Mouse (Mus musculus) midbrain, embryonic 13.5 days (tissue): ENCODE measurements around the gene M6pr. TPM values are rescaled to one million over a fixed set of nuclear protein-coding genes. Genes with fewer than 3 reads are reported as not detected.

Experiments used
- ATAC-seq: fragments of 200-750 bp; cut with Nextera tagmentation; 2 replicates; pipeline ENCODE4 v1.8.0; 2017; ENCODE audit warnings: mild to moderate bottlenecking, moderate TSS enrichment, moderate library complexity
- H3K27ac ChIP-seq: fragments of 300-500 bp; sonication (generic); 2 replicates; pipeline ENCODE4 v1.5.1; 2015; ENCODE audit warnings: inconsistent platforms, mild to moderate bottlenecking, moderate library complexity
- H3K27me3 ChIP-seq: fragments of 300-500 bp; sonication (generic); 2 replicates; pipeline ENCODE4 v1.6.1; 2015; ENCODE audit warnings: mild to moderate bottlenecking, inconsistent platforms
- H3K36me3 ChIP-seq: fragments of 300-500 bp; sonication (generic); 2 replicates; pipeline ENCODE4 v1.6.1; 2015; ENCODE audit warnings: mild to moderate bottlenecking, inconsistent platforms
- H3K4me1 ChIP-seq: fragments of 300-500 bp; sonication (generic); replicated peaks from 2 replicates; pipeline ENCODE4 v1.6.1; 2015; ENCODE audit warnings: inconsistent platforms
- H3K4me2 ChIP-seq: fragments of 300-500 bp; sonication (generic); replicated peaks from 2 replicates; pipeline ENCODE4 v1.6.1; 2015; ENCODE audit warnings: moderate library complexity, mild to moderate bottlenecking, inconsistent platforms
- H3K4me3 ChIP-seq: fragments of 300-500 bp; sonication (generic); replicated peaks from 2 replicates; pipeline ENCODE4 v1.5.1; 2015; ENCODE audit warnings: mild to moderate bottlenecking, inconsistent platforms
- H3K9ac ChIP-seq: fragments of 300-500 bp; sonication (generic); replicated peaks from 2 replicates; pipeline ENCODE4 v1.6.1; 2015; ENCODE audit warnings: mild to moderate bottlenecking, inconsistent platforms
- H3K9me3 ChIP-seq: fragments of 300-500 bp; sonication (generic); 2 replicates; pipeline ENCODE4 v1.6.1; 2016; ENCODE audit warnings: mild to moderate bottlenecking, inconsistent platforms
- WGBS: fragments of 180-500 bp; shearing (Covaris S2); methylation state at CpG from one replicate; pipeline ENCODE4 v1.1.7; 2015; 5-methylcytosine and 5-hydroxymethylcytosine counted together
- polyA plus RNA-seq: library from polyadenylated mRNA; unstranded; fragments of >200 nt; fragmentation: Nextera tagmentation; extraction: Ambion mirVana; gene quantifications from 2 replicates; pipeline ENCODE4 v1.2.1, GENCODE M21; 2015

M6pr gene
- 61.6 and 64.2 TPM in 2 replicates for polyA plus RNA-seq

GRCm38 (mm10) chr6:122308505-122309393 is at the start of gene M6pr:
TSS of gene M6pr (plus strand) at chr6:122308720.
- WGBS, result under 1% methylated on average over 49 of the region's 49 CpGs
- H3K36me3 ChIP-seq, result peaks cover 12% of the 10 kb centered on the region
- peak within 1 kb of the TSS; percentile 63 for H3K4me3 ChIP-seq
- H3K9ac ChIP-seq, result peak within 1 kb of the TSS; percentile 78
- no peaks in the 10 kb centered on the region for H3K9me3 ChIP-seq
- peaks cover 20% of the 10 kb centered on the region for H3K4me1 ChIP-seq
- ATAC-seq, result peak; percentile 99
- no peaks in the 10 kb centered on the region for H3K27me3 ChIP-seq
- peak within 1 kb of the TSS; percentile 74 for H3K4me2 ChIP-seq
- peak within 1 kb of the TSS; percentile 48 for H3K27ac ChIP-seq

GRCm38 (mm10) chr6:122262543-122262942 is 46.0 kb upstream of the M6pr start:
- H3K9ac ChIP-seq, result no peak overlapping the region
- H3K4me2 ChIP-seq, result no peak overlapping the region
- no peaks in the 10 kb centered on the region for H3K4me1 ChIP-seq
- no peaks in the 10 kb centered on the region for H3K36me3 ChIP-seq
- no peaks in the 10 kb centered on the region for H3K9me3 ChIP-seq
- WGBS, result 95% methylated on average over 8 of the region's 8 CpGs
- H3K27ac ChIP-seq, result no peak overlapping the region
- no peak for ATAC-seq
- no peaks in the 10 kb centered on the region for H3K27me3 ChIP-seq
- no peak overlapping the region for H3K4me3 ChIP-seq

- 75% methylated on average over 3 of the region's 3 CpGs for WGBS
Measured at GRCm38 (mm10) chr6:122268561-122268960, 40.0 kb upstream of the M6pr start.

GRCm38 (mm10) chr6:122269170-122269569 is 39.4 kb upstream of the M6pr start:
- no peaks in the 10 kb centered on the region for H3K36me3 ChIP-seq
- H3K9me3 ChIP-seq, result no peaks in the 10 kb centered on the region
- ATAC-seq, result no peak

More at GRCm38 (mm10) chr6:122268561-122268960, 40.0 kb upstream of the M6pr start:
- Histone ChIP-seq H3K4me3 (no peak overlapping the region), H3K4me1 (no peaks in the 10 kb centered on the region), H3K36me3 (no peaks in the 10 kb centered on the region), H3K9ac (no peak overlapping the region), H3K27ac (no peak overlapping the region), H3K4me2 (no peak overlapping the region), H3K9me3 (no peaks in the 10 kb centered on the region), H3K27me3 (no peaks in the 10 kb centered on the region)
- ATAC-seq, result 0 out of 2 replicates have a peak, but pooled peaks have one; percentile 37

DNA sequence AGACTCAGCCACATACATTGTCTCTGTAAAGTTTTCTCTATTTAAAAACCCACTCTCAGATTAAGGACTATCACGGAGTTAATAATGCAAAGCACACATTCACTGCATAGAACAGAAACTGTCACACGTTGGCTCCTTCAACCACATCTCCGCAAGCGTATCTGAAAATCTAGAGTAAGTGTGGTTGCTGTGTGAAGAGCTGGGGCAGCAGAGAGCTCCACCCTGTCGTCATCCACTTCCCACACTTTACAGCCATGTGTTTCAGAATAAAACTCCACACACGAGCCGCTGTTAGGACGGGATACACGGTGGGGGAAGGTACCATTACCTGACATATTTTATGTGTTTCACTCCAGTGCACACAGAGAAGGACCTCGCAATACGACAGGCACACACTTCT is 38.4 kb upstream of the M6pr start:
- no peak for ATAC-seq
- Histone ChIP-seq H3K9ac (no peak overlapping the region), H3K4me1 (no peaks in the 10 kb centered on the region), H3K4me3 (no peak overlapping the region), H3K36me3 (no peaks in the 10 kb centered on the region), H3K27me3 (no peaks in the 10 kb centered on the region), H3K4me2 (no peak overlapping the region), H3K9me3 (no peaks in the 10 kb centered on the region), H3K27ac (no peak overlapping the region)
- WGBS, result 84% methylated on average over 11 of the region's 11 CpGs

More at GRCm38 (mm10) chr6:122269170-122269569, 39.4 kb upstream of the M6pr start:
- no peak overlapping the region for H3K4me3 ChIP-seq
- no peak overlapping the region for H3K4me2 ChIP-seq
- H3K27me3 ChIP-seq, result no peaks in the 10 kb centered on the region
- H3K9ac ChIP-seq, result no peak overlapping the region
- 82% methylated on average over 4 of the region's 4 CpGs for WGBS
- H3K4me1 ChIP-seq, result no peaks in the 10 kb centered on the region
- H3K27ac ChIP-seq, result no peak overlapping the region

DNA sequence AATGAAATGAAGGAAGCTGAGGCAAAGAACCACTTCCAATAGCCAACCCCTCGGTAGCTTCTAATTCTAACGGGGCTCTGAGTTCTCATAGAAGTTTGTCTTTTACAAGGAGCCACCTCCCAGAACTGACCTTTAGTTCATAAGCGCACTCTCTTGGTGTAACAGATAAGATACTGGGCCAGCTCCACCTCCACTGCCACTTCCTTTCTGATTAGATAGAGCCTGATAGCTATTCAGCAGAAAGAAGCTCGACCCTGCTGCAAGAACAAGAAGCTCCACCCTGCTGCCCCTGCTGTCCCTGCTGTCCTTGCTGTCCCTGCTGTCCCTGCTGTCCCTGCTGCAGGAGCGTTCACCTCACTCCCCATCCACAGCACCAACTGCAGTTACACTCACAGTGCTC is 34.0 kb upstream of the M6pr start:
- ATAC-seq, result no peak
- H3K4me3 ChIP-seq, result no peak overlapping the region

DNA sequence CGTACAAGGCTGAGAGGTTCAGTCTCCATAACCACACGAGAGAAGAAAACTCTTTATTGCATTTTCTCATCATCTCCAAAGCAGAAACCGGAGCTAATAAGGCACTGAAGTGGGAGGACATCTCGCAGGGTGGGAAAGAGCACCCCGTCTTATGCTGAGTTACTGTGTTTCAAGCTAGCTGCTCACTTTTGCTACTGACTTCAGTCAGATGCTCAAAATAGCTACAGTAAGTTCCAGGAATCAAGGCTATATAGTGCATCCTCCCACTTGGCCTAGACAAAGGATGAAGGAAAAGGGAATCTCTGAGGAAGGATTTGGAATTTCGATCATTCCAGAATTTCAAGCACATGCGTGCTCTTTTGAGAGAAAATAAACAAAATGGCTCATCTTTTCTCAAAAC is 32.0 kb upstream of the M6pr start:
- Histone ChIP-seq H3K9me3 (no peaks in the 10 kb centered on the region), H3K9ac (no peak overlapping the region), H3K27ac (no peak overlapping the region), H3K4me1 (no peaks in the 10 kb centered on the region), H3K27me3 (no peaks in the 10 kb centered on the region), H3K4me2 (no peak overlapping the region), H3K36me3 (no peaks in the 10 kb centered on the region), H3K4me3 (no peak overlapping the region)
- ATAC-seq, result no peak
- WGBS, result 90% methylated on average over 7 of the region's 7 CpGs

More for the DNA sequence above, 34.0 kb upstream of the M6pr start:
- no peak overlapping the region for H3K4me2 ChIP-seq
- 76% methylated on average over 5 of the region's 5 CpGs for WGBS
- H3K27ac ChIP-seq, result no peak overlapping the region
- H3K4me1 ChIP-seq, result no peaks in the 10 kb centered on the region
- no peaks in the 10 kb centered on the region for H3K36me3 ChIP-seq
- no peak overlapping the region for H3K9ac ChIP-seq
- H3K9me3 ChIP-seq, result no peaks in the 10 kb centered on the region
- no peaks in the 10 kb centered on the region for H3K27me3 ChIP-seq

- H3K27ac ChIP-seq, result no peak within 1 kb of the TSS
- no peaks in the 10 kb centered on the region for H3K27me3 ChIP-seq
- ATAC-seq, result no peak
- no peaks in the 10 kb centered on the region for H3K36me3 ChIP-seq
- H3K9ac ChIP-seq, result no peak within 1 kb of the TSS
- no peak within 1 kb of the TSS for H3K4me3 ChIP-seq
- H3K4me2 ChIP-seq, result no peak within 1 kb of the TSS
- H3K4me1 ChIP-seq, result no peaks in the 10 kb centered on the region
- H3K9me3 ChIP-seq, result no peaks in the 10 kb centered on the region
- 86% methylated on average over 6 of the region's 6 CpGs for WGBS
Measured at GRCm38 (mm10) chr6:122282782-122283181, 25.7 kb upstream of the M6pr start, which contains the start of gene Klrg1. TSS of gene Klrg1 (minus strand) at chr6:122282882.

DNA sequence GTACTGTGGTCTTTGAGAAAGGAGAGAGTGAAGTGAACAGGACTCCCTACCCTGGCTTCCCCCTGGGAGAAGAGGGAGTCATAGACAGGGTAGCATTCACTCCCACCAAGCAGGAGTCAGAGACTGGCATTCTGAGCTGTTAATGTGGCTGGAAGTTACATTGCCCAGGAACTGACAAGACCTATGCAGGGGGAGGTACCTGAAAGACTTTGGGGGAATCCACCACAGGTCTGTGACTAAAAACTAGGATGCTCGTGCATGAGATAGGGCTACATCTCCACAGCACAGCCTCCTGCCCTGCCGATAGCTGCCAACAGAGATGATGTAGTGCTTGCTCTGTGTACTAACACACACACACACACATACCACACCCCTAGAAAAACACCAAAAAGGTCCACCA is 25.1 kb upstream of the M6pr start:
- no peaks in the 10 kb centered on the region for H3K27me3 ChIP-seq
- H3K9me3 ChIP-seq, result no peaks in the 10 kb centered on the region
- no peak for ATAC-seq
- no peaks in the 10 kb centered on the region for H3K4me1 ChIP-seq
- no peak overlapping the region for H3K4me3 ChIP-seq
- no peak overlapping the region for H3K9ac ChIP-seq
- H3K27ac ChIP-seq, result no peak overlapping the region
- H3K4me2 ChIP-seq, result no peak overlapping the region
- WGBS, result 90% methylated on average over 2 of the region's 2 CpGs
- H3K36me3 ChIP-seq, result no peaks in the 10 kb centered on the region

DNA sequence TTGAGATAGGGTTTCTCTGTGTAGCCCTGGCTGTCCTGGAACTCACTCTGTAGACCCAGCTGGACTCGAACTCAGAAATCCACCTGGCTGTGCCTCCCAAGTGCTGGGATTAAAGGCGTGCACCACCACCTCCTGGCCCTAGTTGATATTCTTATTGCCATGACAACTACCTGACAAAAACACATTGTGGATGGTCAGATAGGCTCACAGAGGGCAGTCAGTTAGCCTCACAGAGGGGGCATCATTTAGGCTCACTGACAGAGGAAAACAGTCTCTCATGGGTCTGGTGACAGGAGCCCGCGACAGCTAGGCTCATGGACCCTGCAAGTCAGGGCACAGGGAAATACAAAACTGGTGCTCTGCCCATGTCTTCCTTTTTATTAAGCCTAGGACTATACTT is 24.2 kb upstream of the M6pr start:
- Histone ChIP-seq H3K27me3 (no peaks in the 10 kb centered on the region), H3K9me3 (no peaks in the 10 kb centered on the region), H3K4me3 (no peak overlapping the region), H3K9ac (no peak overlapping the region), H3K36me3 (no peaks in the 10 kb centered on the region), H3K4me2 (no peak overlapping the region), H3K27ac (no peak overlapping the region), H3K4me1 (no peaks in the 10 kb centered on the region)
- 79% methylated on average over 4 of the region's 4 CpGs for WGBS
- no peak for ATAC-seq

DNA sequence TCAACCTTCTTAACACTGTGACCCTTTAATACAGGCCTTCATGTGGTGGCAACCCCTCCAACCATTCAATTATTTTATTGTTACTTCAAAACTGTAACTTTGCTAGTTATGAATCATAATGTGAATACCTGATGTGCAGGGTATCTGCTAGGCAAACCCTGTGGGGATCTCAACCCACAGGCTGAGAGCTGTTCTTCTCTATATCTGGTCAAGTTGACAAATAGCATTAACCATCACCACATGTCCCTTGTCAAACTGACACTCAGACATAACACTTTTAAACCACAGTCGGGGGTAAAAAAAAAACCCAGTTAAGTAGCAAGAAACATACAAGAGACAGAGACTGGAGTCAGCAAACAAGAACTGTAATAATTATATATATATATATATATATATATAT is 23.7 kb upstream of the M6pr start:
- no peak for ATAC-seq
- Histone ChIP-seq H3K27ac (no peak overlapping the region), H3K9me3 (no peaks in the 10 kb centered on the region), H3K4me2 (no peak overlapping the region), H3K4me3 (no peak overlapping the region), H3K4me1 (no peaks in the 10 kb centered on the region), H3K27me3 (no peaks in the 10 kb centered on the region), H3K36me3 (no peaks in the 10 kb centered on the region), H3K9ac (no peak overlapping the region)
- 88% methylated on average over 1 of the region's 1 CpGs for WGBS

DNA sequence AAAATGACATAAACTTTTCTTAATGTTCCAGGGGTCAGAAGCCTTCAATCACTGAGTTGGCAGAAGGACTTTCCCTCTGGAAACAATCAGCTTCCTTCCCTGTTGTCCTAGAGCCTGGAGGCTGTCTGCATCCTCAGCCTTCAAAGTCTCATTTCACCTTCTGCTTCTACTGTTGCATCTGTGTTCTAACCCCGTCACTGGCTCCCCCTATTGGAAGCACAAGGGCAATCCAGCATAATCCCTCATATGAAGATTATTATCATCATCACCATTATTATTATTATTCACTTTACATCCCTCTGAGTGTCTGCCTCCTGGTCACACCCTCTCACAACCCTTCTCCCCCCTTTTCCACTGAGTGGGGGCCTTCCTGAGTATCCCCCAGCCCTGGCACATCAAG is 20.3 kb upstream of the M6pr start:
- H3K4me1 ChIP-seq, result no peaks in the 10 kb centered on the region
- ATAC-seq, result no peak
- 41% methylated on average over 1 of the region's 1 CpGs for WGBS
- no peaks in the 10 kb centered on the region for H3K27me3 ChIP-seq
- no peak overlapping the region for H3K4me3 ChIP-seq
- no peak overlapping the region for H3K4me2 ChIP-seq
- no peaks in the 10 kb centered on the region for H3K9me3 ChIP-seq
- H3K9ac ChIP-seq, result no peak overlapping the region
- H3K36me3 ChIP-seq, result no peaks in the 10 kb centered on the region
- H3K27ac ChIP-seq, result no peak overlapping the region
